23 mouse cellular contexts compared by ENCODE assay signal in genomic region chr3:42906246-42906645, GRCm38 (mm10).
DNase-seq lines count a peak whose midpoint lies in the region; ATAC-seq and TF ChIP-seq lines count a peak whose summit lies in the region.
"Had no signal": no experiment of that assay in that cellular context is flagged by ENCODE, and none has a peak within 500 bp of the region (broad histone marks: within the 10 kb centered on the region; RNA-seq: fewer than 3 reads in every experiment).

No protein-coding gene starts in this region.

- in situ Hi-C loops in CH12.LX (cut with MboI; ENCODE audit: low pct_ligation_motif_present, low pct_unique_long_range_greater_than_20kb, low sequenced_read_pairs) = no loop called here

- H3K9me3 ChIP-seq in CH12.LX (replicated peaks; ENCODE audit: low read length) = no peaks in the 10 kb centered on the region
- H3K9me3 ChIP-seq: G1E had no signal

- H3K27me3 ChIP-seq in CH12.LX (replicated peaks) = no peaks in the 10 kb centered on the region
- H3K27me3 ChIP-seq in kidney, adult 2 months (replicated peaks; ENCODE audit: control insufficient read depth, insufficient read depth, low read length) = no peaks in the 10 kb centered on the region
- H3K27me3 ChIP-seq: Patski had no signal

- H3K4me2 ChIP-seq in CH12.LX (ENCODE audit: insufficient read depth, low read depth, poor library complexity, severe bottlenecking) = no peak overlapping the region

- peak; percentile 93 for TF ChIP-seq EP300 in CH12.LX (IDR thresholded peaks at IDR 0.05; ENCODE audit: low read length)

- H3K27ac ChIP-seq in left cerebral cortex, adult 2 months = peak overlapping the region; percentile 62
- H3K27ac ChIP-seq in CH12.LX (ENCODE audit: insufficient read depth, low read depth) = no peak overlapping the region
- no peak overlapping the region for H3K27ac ChIP-seq in kidney, adult 2 months (ENCODE audit: insufficient read depth, low read depth, low read length)

- intact Hi-C loops in left cerebral cortex, adult 2 months (cut with DNase I) = loop anchor here (5.0 kb wide), 1 partner anchor 256 kb away; no protein-coding TSS in a partner anchor

- no peak overlapping the region for H3K4me3 ChIP-seq in left cerebral cortex, adult 2 months
- H3K4me3 ChIP-seq in CH12.LX (replicated peaks in 1 of 3; ENCODE audit: low read depth in 2 of 3, low read length in 2 of 3, poor library complexity in 1 of 3) = no peak overlapping the region
- H3K4me3 ChIP-seq in kidney, adult 2 months (ENCODE audit: insufficient read depth, low read depth, low read length) = no peak overlapping the region

- WGBS in kidney, adult 2 months = 94% methylated on average over 3 of the region's 3 CpGs

- H3K4me1 ChIP-seq in CH12.LX (ENCODE audit: control insufficient read depth in 1 of 2, insufficient read depth in 2 of 2) = peaks cover 17 to 65% of the 10 kb centered on the region in 2 experiments; a peak in 3 of 4 replicates
- no peaks in the 10 kb centered on the region for H3K4me1 ChIP-seq in kidney, adult 2 months (ENCODE audit: control insufficient read depth, insufficient read depth, low read length)

- ATAC-seq in frontal cortex, adult (ENCODE audit: low TSS enrichment) = peak; percentile 82
- ATAC-seq: activated CD4-positive, CD25-positive, alpha-beta regulatory T cell, adult 4 months; CD4-positive, CD25-positive, alpha-beta regulatory T cell, adult 4 months; Patski had no signal

- no peak for TF ChIP-seq POLR2A in CH12.LX (IDR thresholded peaks at IDR 0.05; ENCODE audit: low read depth, low read length)
- no peak for TF ChIP-seq POLR2A in kidney, adult 2 months (IDR thresholded peaks at IDR 0.05; ENCODE audit: low read depth, low read length)

- no peak overlapping the region for H3K9ac ChIP-seq in CH12.LX (ENCODE audit: insufficient read depth, low read depth)

- no peak for TF ChIP-seq CTCF in left cerebral cortex, adult 2 months (IDR thresholded peaks at IDR 0.05)
- no peak for TF ChIP-seq CTCF in CH12.LX (conservative IDR thresholded peaks at IDR 0.05 in 1 of 2, IDR thresholded peaks at IDR 0.05 in 1 of 2; ENCODE audit: low read depth in 2 of 2, low read length in 2 of 2)
- no peak for TF ChIP-seq CTCF in kidney, adult 2 months (conservative IDR thresholded peaks at IDR 0.05; ENCODE audit: insufficient read depth, insufficient read length, low read depth, low read length)

- H3K79me2 ChIP-seq in CH12.LX (replicated peaks; ENCODE audit: control insufficient read depth, extremely low read depth, insufficient read depth, poor library complexity, severe bottlenecking) = no peaks in the 10 kb centered on the region

- DNase-seq in frontal cortex, postnatal 25 days (ENCODE audit: low spot score in 2 of 2) = no peak
- DNase-seq in left cerebral cortex, adult 2 months (ENCODE audit: extremely low spot score in 1 of 2, low spot score in 2 of 2) = no peak
- DNase-seq in left cerebral cortex, adult 18-20 months (ENCODE audit: low spot score in 2 of 2) = no peak
- DNase-seq in CH12.LX (ENCODE audit: extremely low read depth) = no peak
- DNase-seq in brain, adult 2 months (ENCODE audit: low read depth, low spot score) = peak; percentile 33
- no peak for DNase-seq in thymus, postnatal 14 days
- no peak for DNase-seq in kidney, adult 2 months
- DNase-seq: adrenal gland, adult 2 months; adrenal gland, adult 8-10 months; adrenal gland, postnatal 10 days; adrenal gland, postnatal 14 days; adrenal gland, postnatal 25 days; adrenal gland, postnatal 36 days; B cell, adult 2 months; cerebellum, adult 11 months; cerebellum, adult 11-12 months; cerebellum, adult 18-20 months; cerebellum, adult 2 months had no signal

- no peak; the same call in 1 of the 2 replicates for TF ChIP-seq RAD21 in CH12.LX (IDR thresholded peaks at IDR 0.05; ENCODE audit: low read depth, low read length)

- no peaks in the 10 kb centered on the region for H3K36me3 ChIP-seq in CH12.LX (replicated peaks in 1 of 2; ENCODE audit: control insufficient read depth in 1 of 2, insufficient read depth in 1 of 2, low read length in 1 of 2)
- H3K36me3 ChIP-seq in kidney, adult 2 months (ENCODE audit: control insufficient read depth, insufficient read depth, low read length) = no peaks in the 10 kb centered on the region
- H3K36me3 ChIP-seq: G1E had no signal

- dilution Hi-C loops in CH12.LX (cut with MboI; ENCODE audit: extremely low pct_ligation_motif_present, extremely low pct_unique_long_range_greater_than_20kb, low sequenced_read_pairs) = no loop called here

TF ChIP-seq in CH12.LX, 34 proteins besides CTCF, POLR2A, EP300 and RAD21:
- 0 out of 2 replicates have a peak, but pooled peaks have one; percentile 38 for TF ChIP-seq MYC (IDR thresholded peaks at IDR 0.05; ENCODE audit: low read depth, low read length)
- no peak for TF ChIP-seq ZC3H11A (IDR thresholded peaks at IDR 0.05; ENCODE audit: low read depth, low read length)
- peak; percentile 94 for TF ChIP-seq JUN (IDR thresholded peaks at IDR 0.05; ENCODE audit: insufficient read depth, low read depth, low read length)
- TF ChIP-seq BHLHE40 (IDR thresholded peaks at IDR 0.05; ENCODE audit: low read depth, low read length) = peak; percentile 48; the same call in 1 of the 2 replicates
- peak; percentile 96 for TF ChIP-seq IRF4 (IDR thresholded peaks at IDR 0.05; ENCODE audit: low read depth, low read length)
- peak; percentile 93 for TF ChIP-seq JUND (conservative IDR thresholded peaks at IDR 0.05; ENCODE audit: low read depth, low read length)
- no peak for TF ChIP-seq ZNF384 (IDR thresholded peaks at IDR 0.05; ENCODE audit: low read depth, low read length)
- 0 out of 2 replicates have a peak, but pooled peaks have one; percentile 38 for TF ChIP-seq RCOR1 (conservative IDR thresholded peaks at IDR 0.05; ENCODE audit: low read depth, low read length)
- TF ChIP-seq ETS1 (conservative IDR thresholded peaks at IDR 0.05; ENCODE audit: low read depth, low read length) = peak; percentile 59; the same call in 1 of the 2 replicates
- peak; percentile 94 for TF ChIP-seq MEF2A (IDR thresholded peaks at IDR 0.05; ENCODE audit: borderline replicate concordance, low read depth, low read length)
- peak; percentile 55 for TF ChIP-seq TCF12 (IDR thresholded peaks at IDR 0.05; ENCODE audit: low read depth, low read length)
